ENCODE assay signal across 17 mouse cellular contexts in the genomic region with DNA sequence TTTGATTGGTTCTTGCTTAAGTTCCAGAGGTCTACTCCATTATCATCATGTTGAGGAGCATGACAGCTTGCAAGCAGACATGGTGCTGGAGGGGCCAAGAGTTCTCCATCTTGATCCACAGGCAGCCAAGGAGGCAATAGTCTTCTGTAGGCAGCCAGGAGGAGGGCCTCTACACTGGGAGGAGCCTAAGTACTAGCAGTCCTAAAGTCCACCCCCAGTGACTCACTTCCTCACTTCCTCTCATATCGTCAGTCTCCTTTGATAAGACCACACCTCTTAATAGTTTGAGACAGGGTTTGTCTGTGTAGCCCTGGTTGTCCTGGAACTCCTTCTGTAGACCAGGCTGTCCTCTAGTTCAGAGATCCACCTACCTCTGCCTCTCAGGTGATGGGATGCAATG. TPM values are rescaled to one million over a fixed set of nuclear protein-coding genes. Genes with fewer than 3 reads are reported as not detected.
DNase-seq lines count a peak whose midpoint lies in the region; ATAC-seq and TF ChIP-seq lines count a peak whose summit lies in the region.
"Had no signal": no experiment of that assay in that cellular context is flagged by ENCODE, and none has a peak within 500 bp of the region (broad histone marks: within the 10 kb centered on the region; RNA-seq: fewer than 3 reads in every experiment).

No protein-coding gene starts in this region.

- TF ChIP-seq CTCF in liver, postnatal 0 days (IDR thresholded peaks at IDR 0.05; ENCODE audit: low read depth) = no peak

- 37% methylated on average over 1 of the region's 1 CpGs for WGBS in liver, embryonic 11.5 days
- 20% methylated on average over 1 of the region's 1 CpGs for WGBS in liver, postnatal 0 days (ENCODE audit: insufficient replicate concordance)
- 96% methylated on average over 1 of the region's 1 CpGs for WGBS in forebrain, embryonic 16.5 days

- H3K9me3 ChIP-seq in liver, embryonic 11.5 days (ENCODE audit: control insufficient read depth, low read length) = peaks cover 3% of the 10 kb centered on the region; the same call in 1 of the 2 replicates
- H3K9me3 ChIP-seq in liver, postnatal 0 days (ENCODE audit: low read length) = peaks cover 4% of the 10 kb centered on the region; the same call in 1 of the 2 replicates
- no peaks in the 10 kb centered on the region for H3K9me3 ChIP-seq in forebrain, embryonic 16.5 days (ENCODE audit: control insufficient read depth, low read length)
- H3K9me3 ChIP-seq: liver, embryonic 15.5 days had no signal

- DNase-seq in liver, embryonic 11.5 days (ENCODE audit: low spot score) = no peak
- DNase-seq in liver, postnatal 0 days = no peak
- DNase-seq in ovary, postnatal 36 days (ENCODE audit: low spot score) = no peak
- no peak for DNase-seq in right cerebral cortex, postnatal 4 days
- DNase-seq: cerebellum, adult 18-20 months; cerebellum, postnatal 25 days; gastrocnemius, adult 2 months; lung, postnatal 14 days had no signal

- no peak for TF ChIP-seq EP300 in liver, postnatal 0 days (IDR thresholded peaks at IDR 0.05; ENCODE audit: low read depth)

- no peaks in the 10 kb centered on the region for H3K27me3 ChIP-seq in liver, embryonic 11.5 days (replicated peaks; ENCODE audit: control insufficient read depth, insufficient read depth, low read length)
- no peaks in the 10 kb centered on the region for H3K27me3 ChIP-seq in liver, postnatal 0 days (ENCODE audit: insufficient read depth, low read length)
- H3K27me3 ChIP-seq in forebrain, embryonic 16.5 days (replicated peaks; ENCODE audit: control insufficient read depth, insufficient read depth, low read length) = no peaks in the 10 kb centered on the region
- H3K27me3 ChIP-seq: embryonic facial prominence, embryonic 15.5 days had no signal

- no peaks in the 10 kb centered on the region for H3K4me1 ChIP-seq in liver, embryonic 11.5 days (replicated peaks; ENCODE audit: control insufficient read depth, insufficient read depth, low read length)
- H3K4me1 ChIP-seq in liver, postnatal 0 days (ENCODE audit: insufficient read depth) = no peaks in the 10 kb centered on the region
- no peaks in the 10 kb centered on the region for H3K4me1 ChIP-seq in forebrain, embryonic 16.5 days (replicated peaks; ENCODE audit: control insufficient read depth, insufficient read depth, low read length)
- H3K4me1 ChIP-seq: embryonic facial prominence, embryonic 15.5 days; heart, embryonic 12.5 days; liver, embryonic 15.5 days had no signal

- no peak overlapping the region for H3K9ac ChIP-seq in liver, embryonic 11.5 days (ENCODE audit: low read depth, low read length)
- no peak overlapping the region for H3K9ac ChIP-seq in liver, postnatal 0 days (replicated peaks)
- no peak overlapping the region for H3K9ac ChIP-seq in forebrain, embryonic 16.5 days (replicated peaks; ENCODE audit: low read depth, low read length)
- H3K9ac ChIP-seq: embryonic facial prominence, embryonic 15.5 days; heart, embryonic 12.5 days; hindbrain, embryonic 14.5 days; liver, embryonic 15.5 days had no signal

- H3K4me3 ChIP-seq in liver, embryonic 11.5 days (ENCODE audit: low read depth, low read length) = no peak overlapping the region
- H3K4me3 ChIP-seq in liver, postnatal 0 days (ENCODE audit: low read depth, low read length) = no peak overlapping the region
- H3K4me3 ChIP-seq in forebrain, embryonic 16.5 days (replicated peaks; ENCODE audit: low read length) = no peak overlapping the region
- H3K4me3 ChIP-seq: embryonic facial prominence, embryonic 15.5 days; gastrocnemius, adult 2 months; heart, embryonic 12.5 days; layer of hippocampus, adult 2 months; liver, embryonic 15.5 days had no signal

- no peaks in the 10 kb centered on the region for H3K36me3 ChIP-seq in liver, embryonic 11.5 days (ENCODE audit: control insufficient read depth, insufficient read depth, low read length)
- H3K36me3 ChIP-seq in liver, postnatal 0 days (replicated peaks; ENCODE audit: insufficient read depth, low read length) = no peaks in the 10 kb centered on the region
- no peaks in the 10 kb centered on the region for H3K36me3 ChIP-seq in forebrain, embryonic 16.5 days (ENCODE audit: control insufficient read depth, insufficient read depth)
- H3K36me3 ChIP-seq: embryonic facial prominence, embryonic 15.5 days; heart, embryonic 12.5 days; liver, embryonic 15.5 days had no signal

- ATAC-seq in liver, embryonic 11.5 days (replicated peaks; ENCODE audit: low FRiP score) = 0 out of 2 replicates have a peak, but pooled peaks have one; percentile 36
- no peak for ATAC-seq in liver, postnatal 0 days
- peak; percentile 73 for ATAC-seq in common myeloid progenitor, adult 5-6 weeks (replicated peaks; ENCODE audit: low read depth, poor library complexity, severe bottlenecking)
- ATAC-seq in megakaryocyte progenitor cell, adult 5-6 weeks (replicated peaks; ENCODE audit: poor library complexity) = peak; percentile 83
- no peak for ATAC-seq in forebrain, embryonic 16.5 days
- ATAC-seq: CD4-positive, CD25-positive, alpha-beta regulatory T cell, adult 4 months had no signal

- no peak overlapping the region for H3K27ac ChIP-seq in liver, embryonic 11.5 days (ENCODE audit: low read depth, low read length)
- H3K27ac ChIP-seq in liver, postnatal 0 days (ENCODE audit: low read depth) = no peak overlapping the region
- no peak overlapping the region for H3K27ac ChIP-seq in forebrain, embryonic 16.5 days (ENCODE audit: low read length)
- H3K27ac ChIP-seq: embryonic facial prominence, embryonic 15.5 days; gastrocnemius, adult 2 months; hindbrain, embryonic 14.5 days; layer of hippocampus, adult 2 months; liver, embryonic 15.5 days had no signal

- H3K4me2 ChIP-seq in liver, embryonic 11.5 days = no peak overlapping the region
- no peak overlapping the region for H3K4me2 ChIP-seq in liver, postnatal 0 days (ENCODE audit: low read depth, low read length)
- no peak overlapping the region for H3K4me2 ChIP-seq in forebrain, embryonic 16.5 days (ENCODE audit: low read length)
- H3K4me2 ChIP-seq: embryonic facial prominence, embryonic 15.5 days; heart, embryonic 12.5 days; hindbrain, embryonic 14.5 days; liver, embryonic 15.5 days had no signal

RNA-seq across cellular contexts. Expression of a gene that starts 7.5 kb away (rescaled TPM):
- 15.2 and 15.4 TPM in 2 replicates for polyA plus RNA-seq in liver, embryonic 11.5 days (2014; fragmentation: Nextera tagmentation; extraction: Ambion mirVana)
- 8.1 and 9.6 TPM in 2 replicates for polyA plus RNA-seq in liver, postnatal 0 days (2015; fragmentation: Nextera tagmentation; extraction: Ambion mirVana)
- total RNA-seq in common myeloid progenitor, adult 5-6 weeks (2017) = 49.3 and 51.2 TPM in 2 replicates
- 41.0 and 51.5 TPM in 2 replicates for total RNA-seq in megakaryocyte progenitor cell, adult 5-6 weeks (2015)
- total RNA-seq in megakaryocyte progenitor cell, adult 5-6 weeks (2017) = 48.3 and 51.7 TPM in 2 replicates
- polyA plus RNA-seq in forebrain, embryonic 16.5 days (2015; fragmentation: Nextera tagmentation; extraction: Ambion mirVana) = 147 TPM in 2 replicates

RNA-seq across cellular contexts. Expression of a gene that starts 42.7 kb away (rescaled TPM):
- polyA plus RNA-seq in liver, embryonic 11.5 days (2014; fragmentation: Nextera tagmentation; extraction: Ambion mirVana) = 18.9 and 19.8 TPM in 2 replicates
- polyA plus RNA-seq in liver, postnatal 0 days (2015; fragmentation: Nextera tagmentation; extraction: Ambion mirVana) = 51.0 and 55.0 TPM in 2 replicates
- total RNA-seq in common myeloid progenitor, adult 5-6 weeks (2017) = 5.2 and 14.0 TPM in 2 replicates
- 4.1 and 4.3 TPM in 2 replicates for total RNA-seq in megakaryocyte progenitor cell, adult 5-6 weeks (2015)
- 2.9 and 3.9 TPM in 2 replicates for total RNA-seq in megakaryocyte progenitor cell, adult 5-6 weeks (2017)
- polyA plus RNA-seq in forebrain, embryonic 16.5 days (2015; fragmentation: Nextera tagmentation; extraction: Ambion mirVana) = 8.7 and 11.5 TPM in 2 replicates

Comparison
In these comparisons a context has a peak if more than half of its experiments do, and no peak if none do; other contexts are left out.
1. ATAC-seq: peak in liver, embryonic 11.5 days (single experiment), common myeloid progenitor, adult 5-6 weeks (single experiment) and megakaryocyte progenitor cell, adult 5-6 weeks (single experiment); none in liver, postnatal 0 days (single experiment) and forebrain, embryonic 16.5 days (single experiment).